Mouse (Mus musculus) liver, postnatal 0 days (tissue): ENCODE results near the gene Sf3b5.

Source experiments
- CTCF ChIP-seq: sonication (generic); IDR thresholded peaks from 2 replicates; pipeline ENCODE4 v1.5.1; 2016; ENCODE audit warnings: antibody characterized with exemption, low read depth
- EP300 ChIP-seq: IDR thresholded peaks from 2 replicates; pipeline ENCODE4 v1.6.1; 2016; ENCODE audit warnings: antibody characterized with exemption, low read depth, mild to moderate bottlenecking

- TF ChIP-seq CTCF, result no peak
- TF ChIP-seq EP300, result no peak
Measured at GRCm38 (mm10) chr10:12961546-12961945, 43.6 kb upstream of the Sf3b5 start.
